Mouse (Mus musculus) stomach, postnatal 0 days (tissue): ENCODE data around the gene Dlg3.

Source experiments
- CTCF ChIP-seq: IDR thresholded peaks from 2 replicates; pipeline ENCODE4 v1.5.1; 2016; ENCODE audit warnings: antibody characterized with exemption, low read depth, mild to moderate bottlenecking, moderate library complexity
- EP300 ChIP-seq: optimal IDR thresholded peaks from 2 replicates; pipeline ENCODE3; 2016; ENCODE audit warnings: antibody characterized with exemption

GRCm38 (mm10) chrX:100797851-100798527, 30.5 kb downstream of the Dlg3 start:
- TF ChIP-seq CTCF (peak; percentile 30), EP300 (no peak)
